Mouse (Mus musculus): Measurements from ENCODE around the gene Apobec1. TPM values are rescaled to one million over a fixed set of nuclear protein-coding genes. Genes with fewer than 3 reads are reported as not detected.

Gene Apobec1
- polyA plus RNA-seq, 1 experiment from 2014 or later, result 2.0 TPM

DNA sequence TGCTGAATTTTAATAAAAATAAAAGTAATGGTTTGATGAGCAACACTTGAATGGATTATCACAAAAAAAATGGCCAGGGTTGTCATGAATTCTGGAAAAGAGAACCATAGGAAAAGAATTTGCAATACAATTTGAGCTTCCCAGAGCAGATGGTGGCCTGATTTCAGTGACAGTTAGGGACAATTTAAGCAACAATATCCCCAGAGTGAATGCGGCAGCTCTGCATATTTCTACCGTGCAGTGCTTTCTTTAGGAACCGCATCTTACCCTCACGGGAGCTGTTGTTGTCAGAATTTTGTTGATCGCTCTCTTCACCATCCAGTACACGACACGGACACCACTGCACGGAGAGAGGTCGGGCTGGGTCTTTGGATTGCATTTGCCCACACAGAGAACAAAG is 62.7 kb downstream of the Apobec1 start:
- Histone ChIP-seq H3K36me3 (ENCODE audit: control insufficient read depth, insufficient read depth, low read length) (no peaks in the 10 kb centered on the region), H3K9me3 (ENCODE audit: control insufficient read depth, low read length) (no peaks in the 10 kb centered on the region), H3K9ac (ENCODE audit: low read length) (no peak overlapping the region), H3K4me3 (ENCODE audit: low read depth, low read length) (no peak overlapping the region), H3K4me1 (ENCODE audit: control insufficient read depth, insufficient read depth, low read length) (no peaks in the 10 kb centered on the region), H3K27ac (ENCODE audit: low read depth, low read length) (no peak overlapping the region), H3K27me3 (ENCODE audit: control insufficient read depth, insufficient read depth, low read length) (no peaks in the 10 kb centered on the region), H3K4me2 (no peak overlapping the region)
- DNase-seq (ENCODE audit: low spot score, missing footprints), result no peak
- ATAC-seq (ENCODE audit: low FRiP score), result no peak
- 90% methylated on average over 9 of the region's 9 CpGs for WGBS

DNA sequence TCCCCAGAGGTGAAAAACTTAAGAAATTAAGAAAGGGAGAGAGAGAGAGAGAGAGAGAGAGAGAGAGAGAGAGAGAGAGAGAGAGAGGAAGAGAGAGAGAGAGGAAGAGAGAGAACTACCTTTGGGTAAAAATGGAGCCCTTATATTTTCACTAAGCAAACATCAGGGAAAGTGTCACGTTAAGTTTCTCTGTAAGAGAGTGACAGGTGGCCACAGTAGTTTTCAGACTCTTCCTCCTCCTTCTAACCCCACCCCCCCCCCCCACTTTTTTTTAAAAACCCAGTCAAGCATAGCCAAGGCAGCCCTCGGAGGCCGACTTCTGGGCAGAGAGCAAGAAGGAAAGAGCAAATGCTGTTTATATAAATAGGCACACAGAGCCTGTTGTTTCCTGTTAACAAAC is 68.2 kb downstream of the Apobec1 start:
- Histone ChIP-seq H3K27me3 (ENCODE audit: control insufficient read depth, insufficient read depth, low read length) (no peaks in the 10 kb centered on the region), H3K4me2 (no peak overlapping the region), H3K27ac (ENCODE audit: low read depth, low read length) (no peak overlapping the region), H3K4me3 (ENCODE audit: low read depth, low read length) (no peak overlapping the region), H3K36me3 (ENCODE audit: control insufficient read depth, insufficient read depth, low read length) (no peaks in the 10 kb centered on the region), H3K4me1 (ENCODE audit: control insufficient read depth, insufficient read depth, low read length) (peaks cover 2% of the 10 kb centered on the region; the same call in 1 of the 2 replicates), H3K9ac (ENCODE audit: low read length) (no peak overlapping the region), H3K9me3 (ENCODE audit: control insufficient read depth, low read length) (no peaks in the 10 kb centered on the region)
- ATAC-seq (ENCODE audit: low FRiP score), result no peak
- DNase-seq (ENCODE audit: low spot score, missing footprints), result no peak
- WGBS, result 26% methylated on average over 3 of the region's 3 CpGs

DNA sequence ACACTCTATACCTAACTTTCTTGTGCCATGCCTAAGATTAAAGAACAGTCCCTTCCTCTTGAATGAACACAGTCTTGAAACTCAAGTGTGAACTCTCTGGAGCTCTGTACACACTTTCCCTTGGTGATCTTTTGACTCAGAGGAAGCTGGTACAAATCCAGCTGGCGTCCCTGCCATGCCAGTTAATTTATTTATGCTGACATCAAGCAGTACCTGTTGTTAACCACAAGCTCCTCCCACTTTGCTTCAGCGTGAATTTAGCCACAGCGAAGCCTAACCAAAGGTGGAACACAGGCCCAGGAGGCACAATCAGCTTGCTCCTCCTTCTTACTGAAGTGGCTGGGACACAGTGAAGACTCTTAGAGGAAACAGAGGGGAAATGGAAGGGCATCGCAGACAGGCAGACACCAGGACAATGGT is 69.4 kb downstream of the Apobec1 start:
- no peaks in the 10 kb centered on the region for H3K36me3 ChIP-seq (ENCODE audit: control insufficient read depth, insufficient read depth, low read length)
- H3K4me2 ChIP-seq, result peak overlapping the region; percentile 29
- DNase-seq (ENCODE audit: low spot score, missing footprints) (no peak), ATAC-seq (ENCODE audit: low FRiP score) (peak; percentile 76)
- 18% methylated on average over 4 of the region's 4 CpGs for WGBS
- H3K27ac ChIP-seq (ENCODE audit: low read depth, low read length), result no peak overlapping the region
- H3K9me3 ChIP-seq (ENCODE audit: control insufficient read depth, low read length), result no peaks in the 10 kb centered on the region
- H3K4me3 ChIP-seq (ENCODE audit: low read depth, low read length), result no peak overlapping the region
- peaks cover 2% of the 10 kb centered on the region; the same call in 1 of the 2 replicates for H3K4me1 ChIP-seq (ENCODE audit: control insufficient read depth, insufficient read depth, low read length)
- H3K9ac ChIP-seq (ENCODE audit: low read length), result peak overlapping the region; percentile 40; the same call in 1 of the 2 replicates
- H3K27me3 ChIP-seq (ENCODE audit: control insufficient read depth, insufficient read depth, low read length), result no peaks in the 10 kb centered on the region

DNA sequence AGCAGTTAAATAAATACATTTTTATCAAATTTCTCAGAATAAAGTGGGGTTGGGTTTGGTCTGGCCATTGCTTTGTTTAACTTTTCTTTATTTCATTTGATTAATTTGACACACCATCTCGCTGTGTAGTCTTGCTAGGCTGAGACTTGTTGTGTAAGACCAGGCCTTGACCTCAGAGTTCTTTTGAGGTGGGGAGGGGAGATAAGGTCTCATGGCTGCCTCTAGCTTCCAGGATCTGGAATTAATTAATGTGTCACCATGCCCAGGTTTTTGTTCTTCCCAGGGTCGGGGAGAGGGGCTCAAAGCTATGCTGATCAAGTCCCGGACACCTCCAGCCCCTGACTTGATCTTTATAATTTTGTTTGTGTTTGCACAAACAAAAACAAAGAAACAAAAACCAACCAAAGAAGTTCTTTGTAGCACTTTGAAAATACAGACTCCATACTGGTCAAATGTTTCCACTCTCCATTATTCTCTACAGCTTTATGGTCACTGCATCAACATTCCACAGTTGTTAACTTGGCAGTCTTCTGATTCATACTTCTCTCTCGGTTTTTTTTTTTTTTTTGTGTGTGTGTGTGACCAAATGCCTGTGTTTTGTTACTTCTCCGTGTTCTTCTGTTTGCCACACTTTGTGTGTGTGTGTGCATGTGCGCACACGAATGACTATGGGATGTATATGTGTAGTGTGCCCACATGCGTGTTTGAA is 70.6 kb downstream of the Apobec1 start:
- no peaks in the 10 kb centered on the region for H3K9me3 ChIP-seq (ENCODE audit: control insufficient read depth, low read length)
- H3K4me3 ChIP-seq (ENCODE audit: low read depth, low read length), result no peak overlapping the region
- H3K27me3 ChIP-seq (ENCODE audit: control insufficient read depth, insufficient read depth, low read length), result no peaks in the 10 kb centered on the region
- H3K36me3 ChIP-seq (ENCODE audit: control insufficient read depth, insufficient read depth, low read length), result no peaks in the 10 kb centered on the region
- no peak overlapping the region for H3K4me2 ChIP-seq
- peaks cover 2% of the 10 kb centered on the region; the same call in 1 of the 2 replicates for H3K4me1 ChIP-seq (ENCODE audit: control insufficient read depth, insufficient read depth, low read length)
- ATAC-seq (ENCODE audit: low FRiP score), result no peak
- no peak overlapping the region for H3K27ac ChIP-seq (ENCODE audit: low read depth, low read length)
- 75% methylated on average over 8 of the region's 8 CpGs for WGBS
- no peak overlapping the region for H3K9ac ChIP-seq (ENCODE audit: low read length)
- DNase-seq (ENCODE audit: low spot score, missing footprints), result no peak

DNA sequence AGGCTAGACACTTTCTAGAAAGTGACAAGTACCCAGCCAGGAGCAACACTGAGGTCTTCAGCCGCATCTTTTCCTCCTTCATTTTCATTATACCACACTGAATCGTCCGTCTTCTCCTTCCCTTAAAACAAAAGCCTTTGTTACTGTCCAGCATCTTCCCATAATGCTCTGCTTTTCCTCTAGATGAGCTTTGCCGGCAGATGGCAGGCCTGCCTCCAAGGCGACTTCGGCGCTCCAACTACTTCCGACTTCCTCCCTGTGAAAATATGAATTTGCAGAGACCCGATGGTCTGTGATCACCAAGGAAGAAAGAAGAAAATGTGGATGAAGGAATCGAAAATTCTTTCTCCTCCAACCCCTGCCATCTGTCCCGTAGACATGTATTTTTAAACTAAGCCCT is 74.1 kb downstream of the Apobec1 start:
- Histone ChIP-seq H3K27ac (ENCODE audit: low read depth, low read length) (no peak overlapping the region), H3K4me1 (ENCODE audit: control insufficient read depth, insufficient read depth, low read length) (peaks cover 2% of the 10 kb centered on the region; the same call in 1 of the 2 replicates), H3K27me3 (ENCODE audit: control insufficient read depth, insufficient read depth, low read length) (no peaks in the 10 kb centered on the region), H3K4me3 (ENCODE audit: low read depth, low read length) (no peak overlapping the region), H3K36me3 (ENCODE audit: control insufficient read depth, insufficient read depth, low read length) (no peaks in the 10 kb centered on the region), H3K9me3 (ENCODE audit: control insufficient read depth, low read length) (no peaks in the 10 kb centered on the region), H3K9ac (ENCODE audit: low read length) (no peak overlapping the region), H3K4me2 (no peak overlapping the region)
- DNase-seq (ENCODE audit: low spot score, missing footprints), result no peak
- WGBS, result 87% methylated on average over 11 of the region's 11 CpGs
- ATAC-seq (ENCODE audit: low FRiP score), result no peak

Other genes starting within 250 kb of the Apobec1 start
- gene Rimklb, start 103.7 kb downstream of the Apobec1 start, polyA plus RNA-seq (2014; fragmentation: Nextera tagmentation; extraction: Ambion mirVana), result 67.4 and 70.1 TPM in 2 replicates
- 0.75 and 0.77 TPM in 2 replicates for gene Mfap5, start 96.6 kb downstream of the Apobec1 start, polyA plus RNA-seq (2014; fragmentation: Nextera tagmentation; extraction: Ambion mirVana)
- gene Aicda, start 48.6 kb downstream of the Apobec1 start, polyA plus RNA-seq (2014; fragmentation: Nextera tagmentation; extraction: Ambion mirVana), result not detected in 2 replicates
- gene Gdf3, start 7.6 kb upstream of the Apobec1 start, polyA plus RNA-seq (2014; fragmentation: Nextera tagmentation; extraction: Ambion mirVana), result 0.05 TPM in 1 of 2 replicates, not detected in the other
- not detected in 2 replicates for gene Dppa3, start 24.0 kb upstream of the Apobec1 start, polyA plus RNA-seq (2014; fragmentation: Nextera tagmentation; extraction: Ambion mirVana)
- gene Nanog, start 105.0 kb upstream of the Apobec1 start, polyA plus RNA-seq (2014; fragmentation: Nextera tagmentation; extraction: Ambion mirVana), result 0.22 TPM in 1 of 2 replicates, not detected in the other
- 24.4 and 25.5 TPM in 2 replicates for gene Slc2a3, start 199.2 kb upstream of the Apobec1 start, polyA plus RNA-seq (2014; fragmentation: Nextera tagmentation; extraction: Ambion mirVana)
- 3.0 and 3.6 TPM in 2 replicates for gene Foxj2, start 217.5 kb upstream of the Apobec1 start, polyA plus RNA-seq (2014; fragmentation: Nextera tagmentation; extraction: Ambion mirVana)

All from midbrain, embryonic 11.5 days (tissue).